Mouse (Mus musculus) hindbrain, embryonic 14.5 days (tissue): ENCODE data around the gene Gm10985. TPM values are rescaled to one million over a fixed set of nuclear protein-coding genes. Genes with fewer than 3 reads are reported as not detected.

Experiments used
- polyA plus RNA-seq: library from polyadenylated mRNA; unstranded; fragments of >200 nt; fragmentation: Nextera tagmentation; extraction: Ambion mirVana; gene quantifications from 2 replicates; pipeline ENCODE4 v1.2.1, GENCODE M21; 2014

Gene Gm10985
- polyA plus RNA-seq, 1 experiment from 2014 or later: not detected

Other genes starting within 250 kb of the Gm10985 start
- 1.9 and 2.7 TPM in 2 replicates for gene Frem2, start 187.7 kb upstream of the Gm10985 start, polyA plus RNA-seq
- gene Ufm1, start 18.7 kb downstream of the Gm10985 start, polyA plus RNA-seq: 82.5 and 89.4 TPM in 2 replicates